Mouse (Mus musculus) heart, embryonic 13.5 days (tissue): ENCODE results near the gene Frem2. TPM values are rescaled to one million over a fixed set of nuclear protein-coding genes. Genes with fewer than 3 reads are reported as not detected.

ENCODE experiments used
- ATAC-seq: fragments of 200-750 bp; cut with Nextera tagmentation; 2 replicates; pipeline ENCODE4 v1.8.0; 2017; ENCODE audit warnings: moderate TSS enrichment; ENCODE audit not compliant: insufficient number of reproducible peaks, low FRiP score, low TSS enrichment; ENCODE audit errors: extremely low read depth
- H3K27ac ChIP-seq: fragments of 300-500 bp; sonication (generic); replicated peaks from 2 replicates; pipeline ENCODE4 v1.5.1; 2015; ENCODE audit warnings: moderate library complexity, mild to moderate bottlenecking, inconsistent platforms
- H3K27me3 ChIP-seq: fragments of 300-500 bp; sonication (generic); replicated peaks from 2 replicates; pipeline ENCODE4 v1.6.1; 2015; ENCODE audit warnings: mild to moderate bottlenecking, inconsistent platforms
- H3K36me3 ChIP-seq: fragments of 300-500 bp; sonication (generic); 2 replicates; pipeline ENCODE4 v1.6.1; 2015; ENCODE audit warnings: mild to moderate bottlenecking, inconsistent platforms
- H3K4me1 ChIP-seq: fragments of 300-500 bp; sonication (generic); 2 replicates; pipeline ENCODE4 v1.6.1; 2015; ENCODE audit warnings: inconsistent platforms
- H3K4me2 ChIP-seq: fragments of 300-500 bp; sonication (generic); 2 replicates; pipeline ENCODE4 v1.6.1; 2015; ENCODE audit warnings: inconsistent platforms, mild to moderate bottlenecking, moderate library complexity
- H3K4me3 ChIP-seq: fragments of 300-500 bp; sonication (generic); 2 replicates; pipeline ENCODE4 v1.5.1; 2015; ENCODE audit warnings: moderate library complexity, mild to moderate bottlenecking, inconsistent platforms
- H3K9ac ChIP-seq: fragments of 300-500 bp; sonication (generic); 2 replicates; pipeline ENCODE4 v1.6.1; 2015; ENCODE audit warnings: inconsistent platforms, mild to moderate bottlenecking, moderate library complexity
- H3K9me3 ChIP-seq: fragments of 300-500 bp; sonication (generic); 2 replicates; pipeline ENCODE4 v1.6.1; 2016; ENCODE audit warnings: inconsistent platforms
- WGBS: fragments of 180-500 bp; shearing (Covaris S2); methylation state at CpG from one replicate; pipeline ENCODE4 v1.1.7; 2015; ENCODE audit warnings: mixed read lengths; 5-methylcytosine and 5-hydroxymethylcytosine counted together
- polyA plus RNA-seq: library from polyadenylated mRNA; unstranded; fragments of >200 nt; fragmentation: Nextera tagmentation; extraction: Ambion mirVana; gene quantifications from 2 replicates; pipeline ENCODE4 v1.2.1, GENCODE M21; 2015

Gene Frem2
- polyA plus RNA-seq, 1 experiment from 2014 or later, result 3.7 TPM

DNA sequence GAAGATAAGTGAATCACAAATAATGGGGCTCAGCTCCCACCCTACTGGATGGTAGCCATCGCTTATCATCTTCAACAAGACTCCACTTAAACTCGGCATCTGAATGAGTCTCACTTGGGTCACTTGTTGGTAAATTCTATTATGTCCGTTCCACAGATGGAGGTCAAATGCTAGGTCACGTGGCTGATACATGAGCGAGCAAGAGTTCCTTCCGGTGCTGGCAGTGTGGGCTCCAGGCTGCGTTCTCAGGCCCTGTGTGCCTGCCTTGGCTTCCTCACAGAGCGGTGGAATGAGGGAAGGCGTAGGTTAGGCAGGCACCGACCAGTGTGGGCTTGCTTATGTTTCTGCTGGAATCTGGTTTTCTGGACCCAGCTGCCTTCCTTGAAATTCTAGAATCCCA, 170.6 kb downstream of the Frem2 start:
- H3K4me2 ChIP-seq, result no peak overlapping the region
- no peaks in the 10 kb centered on the region for H3K9me3 ChIP-seq
- H3K4me1 ChIP-seq, result peaks cover 28% of the 10 kb centered on the region
- no peak overlapping the region for H3K9ac ChIP-seq
- peak overlapping the region; percentile 75 for H3K27ac ChIP-seq
- H3K4me3 ChIP-seq, result no peak overlapping the region
- no peaks in the 10 kb centered on the region for H3K27me3 ChIP-seq
- WGBS, result 60% methylated on average over 10 of the region's 10 CpGs
- peaks cover 12% of the 10 kb centered on the region for H3K36me3 ChIP-seq
- no peak for ATAC-seq

DNA sequence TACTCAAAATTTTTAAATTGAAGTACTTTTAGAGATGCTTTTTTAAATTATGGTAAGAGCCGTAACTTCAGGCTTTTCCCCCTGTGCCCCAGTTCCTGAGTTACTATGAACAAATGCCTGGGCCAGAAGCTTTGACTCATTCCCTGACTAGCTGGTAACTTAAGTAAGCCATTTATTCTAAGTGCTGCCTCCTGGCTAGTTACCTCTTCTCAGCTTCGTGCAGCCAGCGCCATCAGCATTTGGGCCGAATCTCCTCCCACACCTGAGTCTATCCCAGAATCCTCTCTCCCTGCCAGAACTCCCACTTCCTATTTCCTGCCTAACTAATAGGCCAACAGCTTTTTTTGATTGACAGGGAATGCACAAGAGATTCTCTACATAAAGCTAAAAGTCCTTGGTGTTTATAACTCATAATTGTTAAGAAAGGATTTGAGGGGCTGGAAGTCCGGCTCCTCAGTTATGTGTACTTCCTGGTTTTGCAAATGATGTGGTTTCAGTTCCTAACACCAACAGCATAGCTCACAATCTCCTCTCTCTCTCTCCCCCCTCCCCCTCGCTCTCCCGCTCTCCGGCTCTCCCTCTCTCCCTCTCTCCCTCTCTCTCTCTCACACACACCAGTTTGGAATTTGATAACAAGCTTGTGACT, 173.6 kb downstream of the Frem2 start:
- WGBS, result 68% methylated on average over 8 of the region's 8 CpGs
- H3K27ac ChIP-seq, result no peak overlapping the region
- no peaks in the 10 kb centered on the region for H3K9me3 ChIP-seq
- H3K4me1 ChIP-seq, result peaks cover 28% of the 10 kb centered on the region
- H3K36me3 ChIP-seq, result peaks cover 41% of the 10 kb centered on the region
- no peaks in the 10 kb centered on the region for H3K27me3 ChIP-seq
- no peak overlapping the region for H3K9ac ChIP-seq
- H3K4me3 ChIP-seq, result no peak overlapping the region
- ATAC-seq, result no peak
- H3K4me2 ChIP-seq, result no peak overlapping the region

DNA sequence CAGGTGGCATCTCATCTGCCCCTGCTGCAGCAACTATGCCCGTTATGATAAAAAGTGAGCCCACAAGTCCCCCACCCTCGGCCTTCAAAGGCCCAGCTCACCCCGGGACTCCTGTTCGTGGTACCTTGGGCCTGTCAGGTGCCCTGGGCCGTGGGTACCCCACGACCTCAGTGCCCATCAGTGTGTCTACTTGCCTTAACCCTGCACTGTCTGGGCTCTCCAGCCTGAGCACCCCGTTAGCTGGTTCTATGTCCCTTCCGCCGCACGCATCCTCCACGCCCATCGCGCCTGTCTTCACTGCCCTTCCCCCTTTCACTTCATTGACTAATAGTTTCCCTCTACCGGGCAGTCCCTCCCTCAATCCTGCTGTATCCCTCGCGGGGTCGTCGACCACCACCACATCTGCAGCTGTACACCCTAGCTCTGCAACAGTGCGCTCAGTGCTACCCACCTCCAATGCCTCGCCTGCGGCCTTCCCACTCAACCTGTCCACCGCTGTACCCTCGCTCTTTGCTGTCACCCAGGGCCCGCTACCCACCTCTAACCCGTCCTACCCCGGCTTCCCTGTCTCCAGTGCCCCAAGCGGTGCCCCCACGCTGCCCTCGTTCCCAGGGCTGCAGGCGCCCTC, 178.6 kb downstream of the Frem2 start:
- ATAC-seq, result no peak
- Histone ChIP-seq H3K9me3 (no peaks in the 10 kb centered on the region), H3K36me3 (peaks cover 89% of the 10 kb centered on the region), H3K27me3 (no peaks in the 10 kb centered on the region), H3K4me3 (no peak overlapping the region), H3K4me1 (0 out of 2 replicates have a peak, but pooled peaks cover 2% of the 10 kb centered on the region), H3K27ac (no peak overlapping the region), H3K4me2 (no peak overlapping the region), H3K9ac (no peak overlapping the region)
- WGBS, result 94% methylated on average over 30 of the region's 30 CpGs

DNA sequence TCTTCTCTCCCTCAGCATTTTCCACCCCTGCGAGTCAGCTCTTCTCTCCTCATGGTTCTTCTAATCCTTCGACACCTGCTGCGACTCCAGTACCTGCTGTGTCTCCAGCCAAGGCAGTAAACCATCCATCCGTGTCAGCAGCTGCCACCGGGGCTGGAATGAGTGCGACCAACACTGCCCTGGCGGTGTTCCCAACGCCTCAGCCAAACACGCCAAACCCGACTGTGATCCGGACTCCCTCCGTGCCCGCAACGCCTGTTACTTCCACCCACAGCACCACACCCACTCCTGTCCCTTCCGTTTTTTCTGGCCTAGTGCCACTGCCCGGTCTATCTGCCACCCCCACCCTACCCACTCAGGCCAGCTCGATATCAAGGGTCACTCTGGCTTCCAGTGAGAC, 179.7 kb downstream of the Frem2 start:
- no peaks in the 10 kb centered on the region for H3K27me3 ChIP-seq
- no peaks in the 10 kb centered on the region for H3K4me1 ChIP-seq
- 88% methylated on average over 17 of the region's 17 CpGs for WGBS
- H3K36me3 ChIP-seq, result peaks cover 96% of the 10 kb centered on the region
- H3K4me3 ChIP-seq, result no peak overlapping the region
- H3K9ac ChIP-seq, result no peak overlapping the region
- H3K9me3 ChIP-seq, result no peaks in the 10 kb centered on the region
- H3K27ac ChIP-seq, result no peak overlapping the region
- no peak overlapping the region for H3K4me2 ChIP-seq
- ATAC-seq, result no peak

DNA sequence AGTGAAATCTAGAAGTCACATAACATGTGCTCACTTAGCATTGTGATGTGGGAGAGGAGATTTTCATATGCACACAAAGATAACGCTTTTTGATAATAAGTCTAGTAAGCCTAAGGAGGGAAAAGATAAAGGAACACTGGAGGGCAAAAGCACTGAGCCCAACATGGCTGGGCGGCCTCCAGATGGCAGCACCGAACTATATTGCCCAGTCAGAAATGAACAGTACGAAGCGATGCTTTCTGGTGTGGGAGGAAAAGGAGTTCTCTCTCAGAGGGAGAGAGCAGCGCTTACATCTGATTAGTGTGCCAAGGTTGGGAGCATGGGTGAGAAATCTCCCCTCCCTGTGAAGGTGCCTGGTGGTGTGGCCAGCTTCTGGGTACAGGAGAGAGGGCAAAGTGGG, 181.3 kb downstream of the Frem2 start:
- Histone ChIP-seq H3K4me3 (no peak overlapping the region), H3K4me1 (no peaks in the 10 kb centered on the region), H3K27ac (no peak overlapping the region), H3K27me3 (no peaks in the 10 kb centered on the region), H3K36me3 (peaks cover 97% of the 10 kb centered on the region), H3K9me3 (no peaks in the 10 kb centered on the region), H3K4me2 (no peak overlapping the region), H3K9ac (no peak overlapping the region)
- ATAC-seq, result no peak
- WGBS, result 56% methylated on average over 6 of the region's 6 CpGs

DNA sequence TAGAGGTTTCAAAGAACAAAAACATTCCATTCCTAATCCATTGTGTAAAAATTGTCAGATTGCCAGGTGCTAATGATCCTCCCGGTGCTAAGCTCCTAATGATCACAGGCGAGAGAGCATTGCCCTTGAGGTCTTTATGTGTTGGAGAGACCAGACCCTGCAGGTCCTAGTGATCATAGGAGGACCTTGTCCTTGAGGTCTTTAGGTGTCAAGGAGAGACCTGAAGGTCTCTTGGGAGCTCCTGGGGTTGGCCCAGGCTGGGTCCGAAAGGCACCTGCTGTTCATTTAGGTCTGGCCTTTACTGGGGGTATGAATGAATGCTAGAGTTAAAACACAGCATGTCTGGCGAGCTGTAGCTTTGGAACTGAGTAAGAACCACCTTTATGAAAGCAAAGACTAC, 183.0 kb downstream of the Frem2 start:
- Histone ChIP-seq H3K4me3 (no peak overlapping the region), H3K27me3 (no peaks in the 10 kb centered on the region), H3K9ac (no peak overlapping the region), H3K4me2 (no peak overlapping the region), H3K4me1 (no peaks in the 10 kb centered on the region), H3K27ac (no peak overlapping the region), H3K36me3 (peaks cover 98% of the 10 kb centered on the region), H3K9me3 (no peaks in the 10 kb centered on the region)
- WGBS, result 74% methylated on average over 4 of the region's 4 CpGs
- no peak for ATAC-seq

DNA sequence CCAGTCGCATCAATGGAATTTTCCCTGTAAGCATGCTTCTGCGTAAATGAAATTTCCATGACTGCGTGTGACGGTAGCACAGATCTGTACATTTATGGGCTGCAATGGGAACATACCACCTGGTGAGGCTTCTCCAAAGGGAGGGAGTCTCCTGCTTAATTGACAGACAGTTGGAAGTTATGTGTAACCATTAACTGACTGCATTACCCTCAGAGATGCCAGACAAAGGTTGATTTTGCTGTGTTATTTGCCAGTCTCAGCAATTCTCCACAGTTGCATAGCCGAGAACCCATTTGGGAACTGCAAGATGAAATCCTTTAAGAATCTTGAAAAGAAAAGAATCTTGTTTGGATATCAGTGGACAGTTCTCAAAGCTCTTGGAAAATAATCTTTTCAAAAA, 185.1 kb downstream of the Frem2 start:
- H3K36me3 ChIP-seq, result peaks cover 80% of the 10 kb centered on the region
- H3K27ac ChIP-seq, result no peak overlapping the region
- H3K4me1 ChIP-seq, result peaks cover 15% of the 10 kb centered on the region
- no peaks in the 10 kb centered on the region for H3K9me3 ChIP-seq
- no peak overlapping the region for H3K9ac ChIP-seq
- H3K27me3 ChIP-seq, result no peaks in the 10 kb centered on the region
- no peak overlapping the region for H3K4me3 ChIP-seq
- ATAC-seq, result no peak
- H3K4me2 ChIP-seq, result no peak overlapping the region
- 96% methylated on average over 5 of the region's 5 CpGs for WGBS

DNA sequence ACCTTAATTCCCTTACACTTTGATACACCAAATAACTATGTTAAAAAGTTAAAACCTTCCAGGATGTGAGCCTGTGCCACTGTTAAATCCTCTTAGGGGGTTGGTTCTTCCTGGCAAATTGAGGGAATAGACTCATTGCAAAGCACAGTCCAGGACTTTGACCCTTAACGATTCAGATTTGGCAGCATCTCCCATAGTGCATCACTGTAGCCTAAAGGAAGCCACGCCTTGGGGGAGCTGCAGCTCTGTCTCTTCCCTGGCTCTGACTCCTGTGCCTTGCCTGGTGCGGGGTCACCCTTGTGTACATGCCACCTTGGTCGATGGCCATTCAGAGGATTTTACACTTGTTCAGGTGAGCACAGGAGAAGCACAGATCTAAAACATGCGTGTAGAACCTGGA, 187.5 kb downstream of the Frem2 start:
- ATAC-seq, result no peak
- H3K27me3 ChIP-seq, result no peaks in the 10 kb centered on the region
- H3K36me3 ChIP-seq, result peaks cover 59% of the 10 kb centered on the region
- no peak overlapping the region for H3K27ac ChIP-seq
- WGBS, result 90% methylated on average over 5 of the region's 5 CpGs
- no peak overlapping the region for H3K4me3 ChIP-seq
- no peak overlapping the region for H3K9ac ChIP-seq
- peaks cover 39% of the 10 kb centered on the region for H3K4me1 ChIP-seq
- H3K4me2 ChIP-seq, result no peak overlapping the region
- H3K9me3 ChIP-seq, result no peaks in the 10 kb centered on the region

DNA sequence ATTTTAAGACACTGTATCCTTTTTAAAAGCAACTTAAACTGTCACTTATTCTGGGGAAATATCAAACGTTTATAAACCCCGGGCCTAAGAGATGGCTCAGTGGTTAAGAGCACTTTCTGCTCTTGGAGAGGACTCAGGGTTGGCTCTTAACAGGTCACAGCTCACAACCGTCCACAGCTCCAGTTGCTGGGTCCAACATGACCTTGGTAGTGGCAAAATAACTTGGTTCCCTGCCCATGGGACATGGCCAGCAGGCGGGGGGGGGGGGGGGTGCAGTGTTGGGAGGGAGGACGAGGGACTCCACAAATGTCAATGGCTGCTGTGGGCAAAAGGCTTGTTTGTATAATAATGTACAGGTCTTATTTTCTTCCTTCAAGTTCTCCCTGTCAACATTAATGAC, 189.8 kb downstream of the Frem2 start:
- no peaks in the 10 kb centered on the region for H3K27me3 ChIP-seq
- 72% methylated on average over 5 of the region's 5 CpGs for WGBS
- no peak for ATAC-seq

DNA sequence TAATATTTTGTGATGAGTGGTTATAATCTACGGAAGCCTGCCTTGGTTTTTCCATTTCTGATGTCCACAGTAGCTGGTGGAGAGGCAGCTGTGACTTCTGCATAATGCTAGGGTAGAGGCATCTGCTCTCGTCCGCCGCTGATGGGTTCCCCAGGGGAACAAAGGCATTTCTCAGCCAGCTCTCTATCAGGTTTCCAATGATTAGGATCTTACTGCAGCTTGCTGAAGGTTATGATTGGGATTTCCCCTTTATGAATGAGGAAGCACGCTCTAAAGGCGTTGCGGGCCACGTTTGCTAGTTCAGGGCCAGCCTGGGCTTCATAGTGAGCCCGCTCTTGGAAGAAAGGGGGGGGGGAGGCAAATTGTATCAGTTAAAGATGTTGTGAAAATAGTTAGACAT, 190.7 kb downstream of the Frem2 start:
- Histone ChIP-seq H3K4me3 (no peak overlapping the region), H3K4me1 (peaks cover 53% of the 10 kb centered on the region), H3K4me2 (peak overlapping the region; percentile 93), H3K27ac (no peak overlapping the region), H3K36me3 (peaks cover 27% of the 10 kb centered on the region), H3K27me3 (no peaks in the 10 kb centered on the region), H3K9ac (0 out of 2 replicates have a peak overlapping the region, but pooled peaks have one; percentile 10), H3K9me3 (no peaks in the 10 kb centered on the region)
- 75% methylated on average over 9 of the region's 9 CpGs for WGBS
- no peak for ATAC-seq

More for the DNA sequence above, 189.8 kb downstream of the Frem2 start:
- no peaks in the 10 kb centered on the region for H3K9me3 ChIP-seq
- peaks cover 36% of the 10 kb centered on the region for H3K36me3 ChIP-seq
- peaks cover 44% of the 10 kb centered on the region for H3K4me1 ChIP-seq
- no peak overlapping the region for H3K27ac ChIP-seq
- no peak overlapping the region for H3K9ac ChIP-seq
- no peak overlapping the region for H3K4me3 ChIP-seq
- no peak overlapping the region for H3K4me2 ChIP-seq

DNA sequence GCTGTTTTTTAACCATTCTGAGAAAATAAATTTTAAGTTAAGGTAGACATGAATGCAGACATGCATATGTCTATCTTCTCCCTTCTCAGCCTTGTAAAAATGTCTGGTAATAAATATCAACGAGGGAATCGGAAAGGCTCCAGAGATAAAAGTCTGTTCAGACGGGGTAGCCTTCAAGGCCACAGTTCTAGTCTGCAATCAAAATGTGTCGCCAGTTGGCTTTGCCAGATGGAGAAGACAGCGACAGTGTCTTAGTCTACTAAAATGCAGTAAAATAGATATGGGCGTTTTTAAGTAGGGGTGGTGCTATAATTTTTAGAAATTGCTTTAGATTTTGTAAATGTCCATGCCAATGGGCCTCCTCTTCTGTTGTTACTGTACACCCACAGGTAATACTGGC, 191.8 kb downstream of the Frem2 start:
- Histone ChIP-seq H3K4me3 (peak overlapping the region; percentile 73), H3K27ac (no peak overlapping the region), H3K4me2 (peak overlapping the region; percentile 93), H3K4me1 (peaks cover 62% of the 10 kb centered on the region), H3K9me3 (no peaks in the 10 kb centered on the region), H3K9ac (peak overlapping the region; percentile 97), H3K27me3 (no peaks in the 10 kb centered on the region), H3K36me3 (peaks cover 24% of the 10 kb centered on the region)
- no peak for ATAC-seq
- WGBS, result 32% methylated on average over 6 of the region's 6 CpGs

DNA sequence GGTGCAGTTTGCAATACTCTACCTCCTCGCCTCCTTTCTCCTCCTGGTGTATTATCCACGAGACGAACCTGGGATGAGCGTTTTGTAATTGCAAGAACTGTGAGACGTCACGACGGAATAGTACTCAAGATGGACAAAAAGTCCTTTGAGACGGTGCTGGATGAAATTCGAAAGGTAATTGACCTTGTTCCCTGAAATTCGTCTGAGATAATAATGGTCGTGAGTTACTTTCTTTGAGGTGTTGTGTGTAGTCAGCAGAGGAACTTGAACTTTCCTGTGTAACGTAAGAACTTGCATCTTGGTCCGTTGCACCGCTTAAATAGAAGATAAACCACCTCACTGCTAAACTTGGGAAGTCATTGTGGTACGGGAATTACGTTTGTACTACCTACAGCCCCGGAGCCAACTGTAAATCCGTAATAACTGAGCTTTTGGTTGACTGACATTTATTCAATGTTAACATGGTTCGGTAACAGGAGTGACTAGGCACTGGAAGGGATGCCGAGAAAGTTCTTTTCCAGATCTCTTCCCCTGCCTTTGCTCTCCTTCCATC, 192.9 kb downstream of the Frem2 start:
- peaks cover 24% of the 10 kb centered on the region for H3K36me3 ChIP-seq
- no peaks in the 10 kb centered on the region for H3K9me3 ChIP-seq
- under 1% methylated on average over 20 of the region's 20 CpGs for WGBS
- peaks cover 67% of the 10 kb centered on the region for H3K4me1 ChIP-seq
- ATAC-seq, result no peak
- H3K4me2 ChIP-seq, result peak overlapping the region; percentile 93
- peak overlapping the region; percentile 97 for H3K9ac ChIP-seq
- peak overlapping the region; percentile 73 for H3K4me3 ChIP-seq
- no peaks in the 10 kb centered on the region for H3K27me3 ChIP-seq
- H3K27ac ChIP-seq, result peak overlapping the region; percentile 74
